Mouse (Mus musculus) midbrain, embryonic 10.5 days (tissue): ENCODE measurements around the gene Spred2. TPM values are rescaled to one million over a fixed set of nuclear protein-coding genes. Genes with fewer than 3 reads are reported as not detected.

ENCODE experiments used
- DNase-seq: peaks from one replicate; pipeline ENCODE4 v3.0.0-alpha.2; 2017; ENCODE audit warnings: low spot score
- H3K27ac ChIP-seq: fragments of 300-500 bp; sonication (generic); replicated peaks from 2 replicates; pipeline ENCODE4 v1.5.1; 2016; ENCODE audit warnings: mild to moderate bottlenecking
- H3K27me3 ChIP-seq: fragments of 300-500 bp; sonication (generic); 2 replicates; pipeline ENCODE4 v1.6.1; 2016; ENCODE audit warnings: low read depth, mild to moderate bottlenecking; ENCODE audit not compliant: poor library complexity, severe bottlenecking
- H3K36me3 ChIP-seq: fragments of 300-500 bp; sonication (generic); 2 replicates; pipeline ENCODE4 v1.6.1; 2016; ENCODE audit warnings: mild to moderate bottlenecking, moderate library complexity
- H3K4me1 ChIP-seq: fragments of 300-500 bp; sonication (generic); 2 replicates; pipeline ENCODE4 v1.6.1; 2016
- H3K4me3 ChIP-seq: fragments of 300-500 bp; sonication (generic); 2 replicates; pipeline ENCODE4 v1.5.1; 2016; ENCODE audit warnings: mild to moderate bottlenecking, moderate library complexity
- H3K9me3 ChIP-seq: fragments of 300-500 bp; sonication (generic); replicated peaks from 2 replicates; pipeline ENCODE4 v1.6.1; 2016; ENCODE audit warnings: mild to moderate bottlenecking
- WGBS: fragments of 180-500 bp; shearing (Covaris S2); methylation state at CpG from one replicate; pipeline ENCODE4 v1.1.7; 2016; 5-methylcytosine and 5-hydroxymethylcytosine counted together
- polyA plus RNA-seq: library from polyadenylated mRNA; unstranded; fragments of >200 nt; fragmentation: Nextera tagmentation; extraction: Ambion mirVana; gene quantifications from 2 replicates; pipeline ENCODE4 v1.2.1, GENCODE M21; 2016

Gene Spred2
- polyA plus RNA-seq, 1 experiment from 2014 or later = 5.9 TPM

- Histone ChIP-seq H3K27me3 (no peaks in the 10 kb centered on the region), H3K36me3 (peaks cover 77% of the 10 kb centered on the region), H3K9me3 (no peaks in the 10 kb centered on the region), H3K4me1 (peaks cover 15% of the 10 kb centered on the region), H3K27ac (no peak overlapping the region), H3K4me3 (no peak overlapping the region)
- no peak for DNase-seq
- 93% methylated on average over 2 of the region's 2 CpGs for WGBS
These were observed 140.8 kb downstream of the Spred2 start for GRCm38 (mm10) chr11:20064926-20065325.

- H3K9me3 ChIP-seq = no peaks in the 10 kb centered on the region
- H3K4me3 ChIP-seq = no peak overlapping the region
- WGBS = 100% methylated on average over 1 of the region's 1 CpGs
- H3K36me3 ChIP-seq = peaks cover 74% of the 10 kb centered on the region
- H3K27ac ChIP-seq = no peak overlapping the region
- no peak for DNase-seq
- no peaks in the 10 kb centered on the region for H3K27me3 ChIP-seq
- H3K4me1 ChIP-seq = peaks cover 15% of the 10 kb centered on the region
These were observed 141.9 kb downstream of the Spred2 start for GRCm38 (mm10) chr11:20066106-20066505.

- H3K36me3 ChIP-seq = peaks cover 78% of the 10 kb centered on the region
- DNase-seq = no peak
- H3K27me3 ChIP-seq = no peaks in the 10 kb centered on the region
- H3K9me3 ChIP-seq = no peaks in the 10 kb centered on the region
- WGBS = 83% methylated on average over 1 of the region's 1 CpGs
- H3K4me3 ChIP-seq = no peak overlapping the region
- H3K27ac ChIP-seq = no peak overlapping the region
- H3K4me1 ChIP-seq = peaks cover 15% of the 10 kb centered on the region
These were observed 143.3 kb downstream of the Spred2 start for GRCm38 (mm10) chr11:20067521-20067920.

GRCm38 (mm10) chr11:20068346-20069004, 144.3 kb downstream of the Spred2 start:
- no peak for DNase-seq
- no peak overlapping the region for H3K4me3 ChIP-seq
- peaks cover 15% of the 10 kb centered on the region for H3K4me1 ChIP-seq
- no peaks in the 10 kb centered on the region for H3K27me3 ChIP-seq
- H3K36me3 ChIP-seq = peaks cover 85% of the 10 kb centered on the region
- no peak overlapping the region for H3K27ac ChIP-seq
- H3K9me3 ChIP-seq = no peaks in the 10 kb centered on the region
- 98% methylated on average over 6 of the region's 6 CpGs for WGBS

GRCm38 (mm10) chr11:20072174-20072573, 148.0 kb downstream of the Spred2 start:
- no peaks in the 10 kb centered on the region for H3K4me1 ChIP-seq
- 88% methylated on average over 3 of the region's 3 CpGs for WGBS
- no peak overlapping the region for H3K27ac ChIP-seq
- peaks cover 81% of the 10 kb centered on the region for H3K36me3 ChIP-seq
- H3K4me3 ChIP-seq = no peak overlapping the region
- H3K9me3 ChIP-seq = no peaks in the 10 kb centered on the region
- no peaks in the 10 kb centered on the region for H3K27me3 ChIP-seq
- DNase-seq = no peak

GRCm38 (mm10) chr11:20072826-20073225, 148.7 kb downstream of the Spred2 start:
- no peak for DNase-seq
- Histone ChIP-seq H3K4me3 (no peak overlapping the region), H3K9me3 (no peaks in the 10 kb centered on the region), H3K27me3 (no peaks in the 10 kb centered on the region), H3K4me1 (no peaks in the 10 kb centered on the region), H3K36me3 (peaks cover 85% of the 10 kb centered on the region), H3K27ac (no peak overlapping the region)
- WGBS = 95% methylated on average over 5 of the region's 5 CpGs

Other genes starting within 250 kb of the Spred2 start
- gene Actr2, start 188.5 kb downstream of the Spred2 start, polyA plus RNA-seq = 112 and 130 TPM in 2 replicates